Mouse (Mus musculus): ENCODE measurements at regions not wholly inside any gene's neighbourhood (a gene's known extent, or its start where the extent isn't known, plus 50 kb on each side); places are given as distances from the start of the nearest gene placed in this dataset.

DNA sequence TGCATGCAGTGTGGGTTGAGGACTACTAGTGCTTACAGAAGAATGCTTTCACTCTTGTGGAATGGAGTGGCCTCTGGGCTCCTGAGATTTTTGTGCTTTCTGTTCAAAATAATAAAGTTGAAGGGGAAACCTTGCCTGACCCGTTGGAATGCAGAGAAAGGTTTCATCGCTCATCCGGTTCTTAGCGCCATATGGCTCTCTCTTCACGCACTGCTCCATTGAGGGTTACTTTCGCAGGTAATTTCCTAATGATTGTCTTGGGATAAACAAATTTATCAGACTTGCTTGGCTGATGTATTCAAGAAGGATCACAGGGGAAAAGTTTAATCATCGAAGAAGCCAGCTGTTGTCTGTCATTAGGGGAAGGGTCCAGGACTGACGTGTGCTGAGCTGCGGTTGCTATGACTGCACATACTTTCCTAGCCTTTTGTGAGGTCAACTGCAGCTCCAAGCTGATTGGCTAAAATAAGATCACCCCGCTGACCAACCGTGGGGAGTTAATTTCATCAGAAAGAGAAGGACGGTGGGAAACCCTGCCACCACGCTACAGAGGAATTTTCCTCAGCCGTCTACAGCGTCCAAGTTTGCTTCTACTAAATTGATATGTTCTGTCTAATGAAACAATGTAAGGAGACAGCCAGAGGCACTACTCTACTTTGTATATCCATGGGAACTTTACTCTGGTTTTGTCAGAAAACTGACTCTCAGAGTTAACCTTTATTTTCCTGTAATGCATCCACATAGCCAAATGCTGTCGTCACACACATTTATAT, 210.9 kb downstream of the Sox2 start:
- DNase-seq (ENCODE audit: low read depth, low spot score) = no peak

DNA sequence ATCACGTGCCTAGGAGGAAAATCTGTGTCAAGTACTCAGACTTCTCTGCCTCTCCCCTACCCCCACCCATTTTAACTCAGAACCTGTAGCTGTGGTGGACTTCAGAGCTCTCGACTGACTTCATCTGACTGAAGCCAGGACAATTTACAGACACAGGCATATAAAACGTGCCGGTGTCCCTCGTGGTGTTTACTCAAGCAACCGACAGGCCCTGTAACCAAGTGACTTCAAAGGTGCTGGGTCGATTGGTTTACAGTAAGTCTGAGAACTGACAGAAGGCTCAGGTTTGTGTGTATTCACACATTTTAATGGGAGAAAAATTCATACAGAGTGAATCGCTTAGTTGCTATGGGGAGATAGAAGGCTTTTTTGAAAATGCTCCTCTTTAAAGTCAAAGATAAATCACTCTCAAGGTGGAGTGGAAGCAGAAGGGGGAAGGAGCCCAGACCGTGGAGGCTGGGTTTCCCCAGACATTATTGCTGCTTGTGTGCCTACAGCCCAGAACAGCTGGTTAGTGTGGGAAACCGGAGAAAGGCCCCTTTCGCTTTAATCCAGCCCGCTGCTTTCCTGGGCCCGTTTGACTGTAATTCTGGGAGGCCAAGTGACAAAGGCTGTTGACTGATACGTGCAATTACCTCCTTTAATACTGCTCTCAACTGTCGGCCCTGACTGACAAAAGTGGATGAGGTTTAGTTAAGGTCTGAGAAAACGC, 218.6 kb downstream of the Sox2 start:
- no peak for DNase-seq (ENCODE audit: low read depth, low spot score)

DNA sequence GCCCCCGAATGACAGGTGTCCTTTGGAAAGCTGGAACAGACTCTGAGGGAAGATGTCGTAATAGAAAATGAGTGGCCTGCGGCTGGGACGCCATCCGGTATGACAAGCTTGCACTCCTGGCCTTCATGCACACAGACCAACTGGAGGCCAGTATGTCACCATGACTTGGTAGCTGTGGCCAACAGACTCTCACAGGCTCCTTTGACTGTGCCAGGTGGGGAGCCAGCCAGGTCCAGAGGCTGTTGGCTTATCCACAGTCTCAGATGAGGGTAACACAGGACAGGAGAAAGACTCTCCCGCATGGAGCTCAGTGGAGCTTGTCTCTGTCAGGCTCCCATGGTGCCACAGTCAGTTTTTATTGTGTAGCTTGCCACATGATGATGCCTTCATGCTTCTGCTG, 219.7 kb downstream of the Sox2 start:
- DNase-seq (ENCODE audit: low read depth, low spot score) = no peak

DNA sequence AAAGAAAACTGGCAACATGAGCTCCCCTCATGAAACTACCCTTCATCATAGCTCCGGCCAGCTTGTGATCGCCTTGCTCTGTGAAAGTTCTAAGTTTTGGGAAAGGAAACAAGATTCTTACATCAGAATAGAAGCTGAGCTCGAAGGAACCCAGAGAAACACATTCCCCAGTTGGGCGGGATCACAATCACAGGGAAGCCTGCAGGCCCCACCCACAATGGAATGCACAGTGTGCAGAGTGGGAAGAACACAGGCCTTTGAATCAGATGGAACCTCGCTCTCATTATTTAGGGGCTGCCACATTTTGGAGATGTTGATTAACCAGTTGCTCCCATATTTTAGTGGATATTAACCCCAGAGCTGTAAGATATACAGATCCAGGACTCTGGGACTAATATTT, 234.9 kb downstream of the Sox2 start:
- DNase-seq (ENCODE audit: low read depth, low spot score) = peak; percentile 95

DNA sequence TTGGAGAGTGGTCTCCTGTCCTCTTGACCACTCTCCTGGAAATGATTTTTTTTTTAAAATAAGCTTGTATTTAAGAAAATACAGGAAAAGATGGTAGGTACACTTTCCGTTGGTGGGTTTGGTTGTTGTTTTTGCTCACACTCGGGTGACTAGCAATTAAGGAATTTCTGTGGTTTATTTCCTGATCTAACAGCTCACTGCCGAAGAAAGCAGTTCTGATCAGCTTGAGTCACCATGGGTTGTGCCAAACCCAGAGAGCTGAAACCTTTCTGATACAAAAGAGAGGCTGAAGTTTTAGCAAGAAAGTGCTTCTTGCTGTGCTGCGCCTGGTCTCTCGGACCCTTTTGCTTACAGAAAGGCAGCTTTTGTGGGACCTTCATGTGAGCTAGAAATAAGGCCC, 243.2 kb downstream of the Sox2 start:
- DNase-seq (ENCODE audit: low read depth, low spot score) = no peak

DNA sequence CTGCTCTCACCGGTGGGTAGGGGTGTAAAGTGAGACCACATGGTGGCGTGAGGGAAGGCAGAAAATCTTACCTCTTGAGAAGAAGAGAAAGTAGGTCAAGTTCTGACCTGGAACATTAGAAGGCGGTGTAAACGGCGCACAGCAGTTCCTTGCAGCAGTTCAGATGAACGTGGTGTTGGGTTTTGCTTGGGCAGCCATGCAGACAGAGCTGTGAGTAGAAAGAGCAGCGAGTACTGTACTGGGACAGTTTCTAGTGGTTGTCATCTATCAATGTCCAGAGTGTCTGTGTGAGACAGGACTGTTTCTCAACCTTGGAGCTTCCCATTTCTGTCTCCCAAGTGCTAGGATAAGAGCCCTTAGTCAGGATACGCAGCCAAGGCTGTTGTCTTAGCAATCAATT, 252.9 kb downstream of the Sox2 start:
- DNase-seq (ENCODE audit: low read depth, low spot score) = no peak

DNA sequence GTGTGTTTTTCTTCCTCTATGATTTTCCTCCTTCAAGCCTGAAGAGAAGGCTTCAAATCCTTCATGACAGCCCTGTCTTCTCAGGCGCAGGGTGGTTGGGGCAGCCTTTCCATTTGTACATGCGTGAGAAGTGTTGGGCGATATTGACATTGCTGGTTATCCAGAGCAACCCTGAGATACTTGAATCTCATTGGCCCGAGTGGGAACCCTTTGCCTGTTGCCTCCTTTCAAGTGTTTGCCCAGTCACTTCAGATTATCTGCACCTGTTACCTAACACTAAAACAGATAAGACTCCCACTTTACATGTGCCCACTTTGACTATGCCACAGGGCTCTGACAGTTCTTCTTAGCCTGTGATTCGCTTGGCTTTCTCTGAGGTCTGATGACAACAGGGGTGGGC, 258.3 kb downstream of the Sox2 start:
- no peak for DNase-seq (ENCODE audit: low read depth, low spot score)

DNA sequence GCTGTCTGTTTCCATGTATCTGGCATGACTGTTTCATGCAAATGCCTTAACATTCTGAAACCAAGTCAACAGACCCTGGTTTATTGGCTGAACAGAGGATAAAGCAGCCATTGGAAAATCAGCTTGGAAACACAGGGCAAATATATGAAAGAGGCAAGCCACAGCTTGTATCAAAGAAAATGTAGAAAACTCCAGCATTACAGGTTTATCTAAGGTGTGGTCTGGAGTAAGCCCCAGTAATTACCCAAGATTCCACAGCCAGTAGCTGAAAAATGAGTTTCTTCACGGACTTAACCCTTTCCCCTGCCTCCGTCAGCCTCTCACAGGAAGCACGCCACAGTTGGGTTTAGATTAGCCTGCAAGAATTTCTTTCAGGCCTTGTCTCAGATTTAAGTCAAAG, 259.1 kb downstream of the Sox2 start:
- no peak for DNase-seq (ENCODE audit: low read depth, low spot score)

DNA sequence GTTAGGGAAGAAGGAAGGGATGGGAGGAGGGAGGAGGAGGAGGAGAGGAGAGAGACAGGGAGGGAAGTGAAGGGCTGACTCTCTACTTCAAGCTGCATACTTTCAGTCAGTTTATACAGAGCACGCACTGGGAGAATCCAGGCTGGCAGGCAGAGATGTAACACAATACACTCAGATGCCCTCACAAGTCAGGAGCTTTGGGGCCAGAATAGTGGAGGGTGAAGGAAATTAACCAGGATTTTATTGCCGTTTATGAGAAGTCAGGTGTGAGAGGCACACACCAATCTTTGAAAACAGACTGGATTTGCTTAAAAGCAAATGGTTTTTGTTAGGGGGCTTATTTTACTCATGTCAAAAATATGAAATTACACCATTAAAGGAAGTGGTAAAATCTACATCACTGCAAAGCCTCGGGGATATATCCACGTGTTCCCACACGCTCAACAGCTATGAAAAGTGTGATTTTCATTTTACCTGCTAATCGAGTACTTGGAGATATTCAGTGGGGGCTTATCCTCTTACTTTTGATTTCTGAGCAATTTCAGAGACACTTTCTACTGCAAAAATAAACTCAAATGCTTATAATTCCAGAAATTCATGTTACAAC, 268.2 kb downstream of the Sox2 start:
- DNase-seq (ENCODE audit: low read depth, low spot score) = no peak

DNA sequence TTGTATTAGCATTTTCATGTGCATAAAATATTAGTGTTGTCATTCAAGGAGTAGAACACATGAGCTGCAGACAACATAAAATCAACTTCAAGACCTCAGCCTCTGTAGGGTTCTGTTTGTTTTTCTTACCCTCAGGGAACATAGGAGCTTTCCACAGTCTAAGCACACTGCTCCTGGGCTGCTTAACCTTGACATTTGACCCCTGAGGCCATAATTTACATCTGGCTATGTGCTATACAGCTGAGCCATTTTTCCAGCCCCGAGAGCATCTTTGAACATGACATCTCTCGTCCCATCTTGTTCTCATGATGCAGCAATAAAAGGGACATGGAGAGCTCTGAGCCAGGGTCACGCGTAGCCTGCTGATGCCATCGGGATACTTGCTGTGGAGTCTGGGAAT, 270.3 kb downstream of the Sox2 start:
- peak; percentile 10 for DNase-seq (ENCODE audit: low read depth, low spot score)

DNA sequence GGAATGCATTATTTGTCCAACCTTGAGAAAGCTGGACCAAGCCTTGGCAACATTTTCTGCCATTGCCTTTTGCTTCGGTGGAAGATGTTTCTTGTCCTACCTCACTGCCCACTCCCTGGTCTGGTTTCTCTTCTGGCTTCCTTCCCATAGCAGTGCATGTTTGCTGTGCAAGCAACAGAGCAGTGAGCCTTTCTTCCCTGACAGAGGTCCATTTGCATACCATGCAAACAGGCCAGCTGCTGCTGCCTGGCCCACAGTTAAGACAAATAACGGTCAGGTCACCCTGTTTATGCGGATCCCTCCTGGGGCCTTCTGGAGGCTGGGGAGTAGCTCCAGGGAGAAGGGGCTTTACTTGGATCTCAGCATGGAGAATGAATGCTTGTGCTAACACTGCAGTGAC, 299.7 kb downstream of the Sox2 start:
- DNase-seq (ENCODE audit: low read depth, low spot score) = no peak

DNA sequence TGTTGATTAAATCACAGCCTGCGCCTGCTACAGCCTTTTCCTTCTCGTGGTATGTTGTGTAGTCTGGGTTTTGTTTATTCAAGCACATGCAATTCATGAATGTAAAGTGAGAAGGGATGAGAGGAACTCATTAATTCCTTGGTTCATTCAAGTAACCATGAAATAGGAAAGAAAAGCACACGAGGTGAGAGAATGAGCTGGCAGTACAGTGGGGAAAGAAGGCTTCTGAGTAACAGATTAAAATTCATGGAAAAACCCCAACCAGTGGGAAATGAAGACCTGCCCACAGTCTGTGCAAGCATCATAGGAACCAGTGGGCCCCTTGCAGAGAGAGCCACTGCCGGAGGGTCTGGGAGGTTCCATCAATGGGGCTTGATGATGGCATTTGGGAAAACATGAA, 306.0 kb downstream of the Sox2 start:
- DNase-seq (ENCODE audit: low read depth, low spot score) = no peak

DNA sequence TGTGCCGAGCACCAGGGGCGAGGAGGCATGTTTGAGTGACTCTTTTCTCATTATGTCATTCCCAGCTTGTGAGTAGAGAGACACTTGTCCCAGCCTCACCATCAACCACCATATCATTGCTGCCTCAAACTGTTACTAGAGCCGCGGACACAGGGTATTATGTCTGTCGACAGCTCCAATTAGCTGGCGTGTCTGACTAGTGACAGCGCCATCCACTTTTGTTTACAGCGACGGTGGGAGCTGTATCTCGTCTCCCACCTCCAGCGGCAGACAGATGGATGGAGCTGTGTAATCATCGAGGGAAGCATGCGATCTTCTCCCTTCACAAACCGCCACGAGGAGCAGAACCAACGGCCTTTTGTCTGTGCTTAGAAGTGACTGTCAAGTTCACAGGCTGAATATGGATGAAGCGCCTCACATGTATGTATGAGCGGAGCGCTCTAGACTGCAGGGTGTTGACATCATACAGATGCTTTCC, 308.9 kb downstream of the Sox2 start:
- DNase-seq (ENCODE audit: low read depth, low spot score) = peak; percentile 3

DNA sequence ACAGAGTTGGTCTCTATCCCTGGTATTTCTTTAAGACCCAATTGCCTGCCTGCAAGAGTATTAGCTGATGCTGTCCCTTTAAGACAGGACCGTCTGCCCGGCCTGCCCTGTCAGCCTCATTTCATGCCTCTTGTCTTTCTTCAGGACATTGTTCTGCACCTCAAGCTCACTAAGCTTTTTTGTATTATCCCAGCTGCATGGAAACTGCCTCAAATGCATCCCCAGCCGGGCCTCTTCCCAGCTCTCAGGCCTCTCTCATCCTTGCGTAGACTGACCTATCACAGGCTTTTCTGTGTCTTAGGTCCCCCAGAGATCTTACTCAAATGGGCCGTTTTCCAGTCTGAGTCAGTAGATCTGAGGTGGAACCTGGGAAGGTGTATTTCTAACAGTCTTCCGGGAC, 316.2 kb downstream of the Sox2 start:
- DNase-seq (ENCODE audit: low read depth, low spot score) = no peak

DNA sequence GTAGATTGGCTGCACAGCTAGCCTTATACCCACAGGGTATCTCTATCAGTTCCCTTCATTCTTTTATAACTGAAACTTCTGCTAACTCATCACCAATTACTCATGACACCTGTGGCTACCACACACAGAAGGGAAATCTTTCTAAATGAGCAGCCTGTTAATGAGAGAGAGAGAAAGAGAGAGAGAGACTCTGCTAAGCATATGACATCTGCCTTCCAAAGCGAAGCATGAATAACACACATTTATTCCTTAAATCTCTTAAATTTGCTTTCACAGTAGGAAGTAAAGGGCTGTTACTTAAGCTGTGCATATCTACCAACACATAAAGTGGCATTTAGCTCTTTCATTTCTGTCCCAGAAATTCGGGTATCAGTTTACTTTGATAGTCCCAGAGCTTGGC, 317.7 kb downstream of the Sox2 start:
- no peak for DNase-seq (ENCODE audit: low read depth, low spot score)

DNA sequence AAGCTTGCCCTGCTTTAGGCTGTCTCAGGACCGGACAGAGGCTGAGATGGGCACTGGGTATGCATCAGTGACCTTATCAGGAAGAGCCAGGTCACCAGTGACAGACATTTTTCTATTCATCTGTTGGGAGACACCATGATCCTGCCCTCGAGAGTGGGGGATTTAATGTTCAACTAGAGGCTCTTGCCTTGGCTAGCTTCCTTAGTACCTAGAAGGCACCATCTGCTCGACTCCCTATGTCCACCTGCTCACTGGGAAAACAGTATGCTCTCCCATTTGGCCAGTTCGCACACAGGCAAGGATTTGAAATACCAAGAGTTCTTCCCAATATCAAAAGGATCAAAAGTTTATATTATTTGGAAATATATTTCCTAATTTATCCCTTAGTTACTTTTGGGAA, 321.3 kb downstream of the Sox2 start:
- DNase-seq (ENCODE audit: low read depth, low spot score) = no peak

DNA sequence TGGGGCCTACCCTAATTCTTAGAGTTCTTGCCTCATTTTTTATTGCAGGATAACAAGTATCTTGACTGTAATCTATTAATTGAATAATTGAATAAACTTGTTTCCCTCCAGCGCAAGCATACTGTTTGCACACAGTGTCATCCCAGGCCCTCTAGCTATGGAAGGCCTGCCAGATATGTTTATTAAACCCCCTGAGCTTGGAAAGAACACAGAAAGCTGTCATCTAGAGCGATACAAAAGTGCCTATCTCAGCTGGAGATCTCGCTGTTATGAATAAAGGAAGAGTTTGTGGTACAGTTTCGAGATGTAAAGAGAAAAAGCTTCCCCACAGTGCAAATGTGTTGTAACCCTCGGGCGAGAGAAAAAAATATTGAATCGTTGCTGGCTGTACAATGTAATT, 324.2 kb downstream of the Sox2 start:
- DNase-seq (ENCODE audit: low read depth, low spot score) = no peak

Measured in ZHBTc4 (cell line).